10 mouse cellular contexts compared by ENCODE assay signal in the genomic region with DNA sequence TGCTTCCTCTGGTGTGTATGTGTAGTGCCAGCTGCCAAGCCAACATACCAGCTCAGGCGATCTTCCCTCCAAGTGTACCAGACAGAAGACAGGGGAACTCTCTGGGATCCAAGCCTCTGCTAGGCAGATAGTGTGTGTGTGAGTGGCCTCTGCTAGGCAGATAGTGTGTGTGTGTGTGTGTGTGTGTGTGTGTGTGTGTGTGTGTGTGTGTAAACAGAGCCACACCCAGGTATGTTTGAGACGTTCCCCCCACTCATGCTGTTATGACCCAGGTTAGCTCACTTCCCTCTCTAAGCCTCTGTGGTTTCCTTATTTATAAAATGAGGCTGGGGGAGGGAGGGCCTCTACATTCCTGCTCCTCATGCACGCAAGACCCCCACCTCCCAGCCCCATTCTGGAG. TPM values are rescaled to one million over a fixed set of nuclear protein-coding genes. Genes with fewer than 3 reads are reported as not detected.
A peak's percentile ranks its signal among the peaks of the same experiment; 100 is the strongest.
DNase-seq lines count a peak whose midpoint lies in the region; ATAC-seq and TF ChIP-seq lines count a peak whose summit lies in the region.
"Had no signal": no experiment of that assay in that cellular context is flagged by ENCODE, and none has a peak within 500 bp of the region (broad histone marks: within the 10 kb centered on the region; RNA-seq: fewer than 3 reads in every experiment).

No protein-coding gene starts in this region.

- no peaks in the 10 kb centered on the region for H3K27me3 ChIP-seq in lung, embryonic 15.5 days

- no peak for TF ChIP-seq CTCF in gastrocnemius, adult 2 months (IDR thresholded peaks at IDR 0.05)

- WGBS in lung, embryonic 15.5 days = 26% methylated on average over 3 of the region's 3 CpGs

- H3K9me3 ChIP-seq in lung, embryonic 15.5 days = no peaks in the 10 kb centered on the region

- H3K36me3 ChIP-seq in lung, embryonic 15.5 days = no peaks in the 10 kb centered on the region

- peak overlapping the region; percentile 63 for H3K27ac ChIP-seq in gastrocnemius, adult 2 months
- peak overlapping the region; percentile 53 for H3K27ac ChIP-seq in lung, embryonic 15.5 days

- H3K9ac ChIP-seq in lung, embryonic 15.5 days = no peak overlapping the region

- no peak for DNase-seq in gastrocnemius, adult 2 months
- DNase-seq in gastrocnemius, adult 18-20 months (ENCODE audit: low spot score) = no peak
- peak; percentile 54 for DNase-seq in thymus, postnatal 4 days
- no peak for DNase-seq in thymus, postnatal 14 days
- DNase-seq in urinary bladder, postnatal 36 days (ENCODE audit: low spot score in 2 of 2) = no peak
- DNase-seq in embryo, embryonic 11 days = no peak
- DNase-seq in embryo, embryonic 9.5 days (ENCODE audit: extremely low spot score) = no peak
- DNase-seq: cerebellum, adult 9-10 months had no signal

- H3K4me2 ChIP-seq in lung, embryonic 15.5 days = 0 out of 2 replicates have a peak overlapping the region, but pooled peaks have one; percentile 1
- H3K4me2 ChIP-seq: midbrain, embryonic 11.5 days had no signal

- peaks cover 17% of the 10 kb centered on the region for H3K4me1 ChIP-seq in lung, embryonic 15.5 days

- H3K4me3 ChIP-seq in gastrocnemius, adult 2 months = no peak overlapping the region
- H3K4me3 ChIP-seq in lung, embryonic 15.5 days = no peak overlapping the region

- intact Hi-C loops in gastrocnemius, adult 2 months (cut with DNase I) = no loop called here

- no peak for ATAC-seq in lung, embryonic 15.5 days (ENCODE audit: borderline replicate concordance, extremely low read depth, low FRiP score, low TSS enrichment)

RNA-seq across cellular contexts. Expression of gene Lfng, which starts 10.7 kb away (rescaled TPM):
- 1 to 10 TPM; 3.2 to 6.1 TPM for total RNA-seq in gastrocnemius, adult 2 months (2021)
- total RNA-seq in gastrocnemius, adult 18-20 months (2021) = 1 to 10 TPM; 3.3 to 3.5 TPM
- polyA plus RNA-seq in lung, embryonic 15.5 days (2015; fragmentation: Nextera tagmentation; extraction: Ambion mirVana) = 22.5 and 27.8 TPM in 2 replicates

RNA-seq across cellular contexts. Expression of gene Grifin, which starts 31.6 kb away (rescaled TPM):
- total RNA-seq in gastrocnemius, adult 2 months (2021) = not detected
- total RNA-seq in gastrocnemius, adult 18-20 months (2021) = not detected
- 0.28 TPM in 1 of 2 replicates, not detected in the other for polyA plus RNA-seq in lung, embryonic 15.5 days (2015; fragmentation: Nextera tagmentation; extraction: Ambion mirVana)
- polyA plus RNA-seq: midbrain, embryonic 11.5 days had no signal

RNA-seq across cellular contexts. Expression of gene Ttyh3, which starts 52.4 kb away (rescaled TPM):
- 1 to 10 TPM; 4.0 to 4.4 TPM for total RNA-seq in gastrocnemius, adult 2 months (2021)
- total RNA-seq in gastrocnemius, adult 18-20 months (2021) = 1 to 10 TPM; 4.1 to 5.4 TPM
- polyA plus RNA-seq in lung, embryonic 15.5 days (2015; fragmentation: Nextera tagmentation; extraction: Ambion mirVana) = 38.0 and 39.1 TPM in 2 replicates
